Mouse (Mus musculus): ENCODE results near the gene Tra2b. TPM values are rescaled to one million over a fixed set of nuclear protein-coding genes. Genes with fewer than 3 reads are reported as not detected.
"Not testable (repeated sequence)": the region's sequence is repeated elsewhere in the genome, so short reads cannot be mapped to it uniquely, and the experiment has no call there.

Gene Tra2b
- polyA plus RNA-seq, 1 experiment from 2014 or later, result 473 TPM

GRCm38 (mm10) chr16:22238928-22239620 lies 26.7 kb downstream of the Tra2b start:
- no peak overlapping the region for H3K4me2 ChIP-seq
- H3K27ac ChIP-seq (ENCODE audit: low read depth, low read length), result no peak overlapping the region
- peaks cover 4% of the 10 kb centered on the region; the same call in 1 of the 2 replicates for H3K4me1 ChIP-seq (ENCODE audit: control insufficient read depth, insufficient read depth, low read length)
- no peak overlapping the region for H3K9ac ChIP-seq (ENCODE audit: low read length)
- no peak overlapping the region for H3K4me3 ChIP-seq (ENCODE audit: low read depth, low read length)
- no peak for ATAC-seq (ENCODE audit: low FRiP score)
- H3K27me3 ChIP-seq (ENCODE audit: control insufficient read depth, insufficient read depth, low read length), result no peaks in the 10 kb centered on the region
- DNase-seq (ENCODE audit: low spot score, missing footprints), result peak; percentile 88
- 77% methylated on average over 4 of the region's 4 CpGs for WGBS
- H3K36me3 ChIP-seq (ENCODE audit: control insufficient read depth, insufficient read depth, low read length), result peaks cover 11% of the 10 kb centered on the region
- H3K9me3 ChIP-seq (ENCODE audit: control insufficient read depth, low read length), result no peaks in the 10 kb centered on the region

- not testable (repeated sequence) for ATAC-seq (ENCODE audit: low FRiP score); H3K27ac ChIP-seq (ENCODE audit: low read depth, low read length); H3K4me2 ChIP-seq; H3K9ac ChIP-seq (ENCODE audit: low read length); H3K4me3 ChIP-seq (ENCODE audit: low read depth, low read length); H3K4me1 ChIP-seq (ENCODE audit: control insufficient read depth, insufficient read depth, low read length); H3K9me3 ChIP-seq (ENCODE audit: control insufficient read depth, low read length); DNase-seq (ENCODE audit: low spot score, missing footprints); H3K27me3 ChIP-seq (ENCODE audit: control insufficient read depth, insufficient read depth, low read length)
- WGBS, result 97% methylated on average over 4 of the region's 4 CpGs
- H3K36me3 ChIP-seq (ENCODE audit: control insufficient read depth, insufficient read depth, low read length), result peaks cover 11% of the 10 kb centered on the region
Measured at GRCm38 (mm10) chr16:22238402-22238801, 27.4 kb downstream of the Tra2b start.

GRCm38 (mm10) chr16:22236814-22237213 lies 29.0 kb downstream of the Tra2b start:
- no peak overlapping the region for H3K4me3 ChIP-seq (ENCODE audit: low read depth, low read length)
- no peaks in the 10 kb centered on the region for H3K27me3 ChIP-seq (ENCODE audit: control insufficient read depth, insufficient read depth, low read length)
- no peak overlapping the region for H3K9ac ChIP-seq (ENCODE audit: low read length)
- WGBS, result 92% methylated on average over 16 of the region's 16 CpGs
- H3K4me1 ChIP-seq (ENCODE audit: control insufficient read depth, insufficient read depth, low read length), result peaks cover 4% of the 10 kb centered on the region; the same call in 1 of the 2 replicates
- H3K4me2 ChIP-seq, result no peak overlapping the region
- no peak for ATAC-seq (ENCODE audit: low FRiP score)
- H3K27ac ChIP-seq (ENCODE audit: low read depth, low read length), result no peak overlapping the region
- H3K9me3 ChIP-seq (ENCODE audit: control insufficient read depth, low read length), result no peaks in the 10 kb centered on the region
- H3K36me3 ChIP-seq (ENCODE audit: control insufficient read depth, insufficient read depth, low read length), result peaks cover under 1% of the 10 kb centered on the region; the same call in 1 of the 2 replicates
- no peak for DNase-seq (ENCODE audit: low spot score, missing footprints)

- ATAC-seq (ENCODE audit: low FRiP score) (no peak), DNase-seq (ENCODE audit: low spot score, missing footprints) (peak; percentile 82)
- H3K4me1 ChIP-seq (ENCODE audit: control insufficient read depth, insufficient read depth, low read length), result peaks cover 4% of the 10 kb centered on the region; the same call in 1 of the 2 replicates
- no peak overlapping the region for H3K9ac ChIP-seq (ENCODE audit: low read length)
- no peak overlapping the region for H3K4me3 ChIP-seq (ENCODE audit: low read depth, low read length)
- WGBS, result 19% methylated on average over 6 of the region's 6 CpGs
- no peaks in the 10 kb centered on the region for H3K9me3 ChIP-seq (ENCODE audit: control insufficient read depth, low read length)
- no peak overlapping the region for H3K4me2 ChIP-seq
- no peaks in the 10 kb centered on the region for H3K27me3 ChIP-seq (ENCODE audit: control insufficient read depth, insufficient read depth, low read length)
- no peaks in the 10 kb centered on the region for H3K36me3 ChIP-seq (ENCODE audit: control insufficient read depth, insufficient read depth, low read length)
- no peak overlapping the region for H3K27ac ChIP-seq (ENCODE audit: low read depth, low read length)
Measured at GRCm38 (mm10) chr16:22234535-22234934, 31.3 kb downstream of the Tra2b start.

GRCm38 (mm10) chr16:22230276-22230675 lies 35.5 kb downstream of the Tra2b start:
- not testable (repeated sequence) for H3K9ac ChIP-seq (ENCODE audit: low read length); H3K4me1 ChIP-seq (ENCODE audit: control insufficient read depth, insufficient read depth, low read length)

GRCm38 (mm10) chr16:22203501-22203900 lies 62.3 kb downstream of the Tra2b start:
- no peak for ATAC-seq (ENCODE audit: low FRiP score)

More at GRCm38 (mm10) chr16:22230276-22230675, 35.5 kb downstream of the Tra2b start:
- ATAC-seq (ENCODE audit: low FRiP score); H3K9me3 ChIP-seq (ENCODE audit: control insufficient read depth, low read length); DNase-seq (ENCODE audit: low spot score, missing footprints); H3K4me2 ChIP-seq; H3K27ac ChIP-seq (ENCODE audit: low read depth, low read length); H3K27me3 ChIP-seq (ENCODE audit: control insufficient read depth, insufficient read depth, low read length); H3K4me3 ChIP-seq (ENCODE audit: low read depth, low read length); H3K36me3 ChIP-seq (ENCODE audit: control insufficient read depth, insufficient read depth, low read length): not testable (repeated sequence)
- WGBS, result 86% methylated on average over 16 of the region's 16 CpGs

GRCm38 (mm10) chr16:22201858-22202257 lies 63.9 kb downstream of the Tra2b start:
- Histone ChIP-seq H3K4me3 (ENCODE audit: low read depth, low read length) (no peak overlapping the region), H3K4me2 (no peak overlapping the region), H3K9me3 (ENCODE audit: control insufficient read depth, low read length) (no peaks in the 10 kb centered on the region), H3K27ac (ENCODE audit: low read depth, low read length) (no peak overlapping the region), H3K9ac (ENCODE audit: low read length) (no peak overlapping the region), H3K27me3 (ENCODE audit: control insufficient read depth, insufficient read depth, low read length) (no peaks in the 10 kb centered on the region), H3K36me3 (ENCODE audit: control insufficient read depth, insufficient read depth, low read length) (no peaks in the 10 kb centered on the region), H3K4me1 (ENCODE audit: control insufficient read depth, insufficient read depth, low read length) (no peaks in the 10 kb centered on the region)
- 72% methylated on average over 3 of the region's 3 CpGs for WGBS
- DNase-seq (ENCODE audit: low spot score, missing footprints) (no peak), ATAC-seq (ENCODE audit: low FRiP score) (no peak)

More at GRCm38 (mm10) chr16:22203501-22203900, 62.3 kb downstream of the Tra2b start:
- DNase-seq (ENCODE audit: low spot score, missing footprints), result no peak
- Histone ChIP-seq H3K27me3 (ENCODE audit: control insufficient read depth, insufficient read depth, low read length) (no peaks in the 10 kb centered on the region), H3K4me2 (no peak overlapping the region), H3K27ac (ENCODE audit: low read depth, low read length) (no peak overlapping the region), H3K4me1 (ENCODE audit: control insufficient read depth, insufficient read depth, low read length) (no peaks in the 10 kb centered on the region), H3K9ac (ENCODE audit: low read length) (no peak overlapping the region), H3K4me3 (ENCODE audit: low read depth, low read length) (no peak overlapping the region), H3K9me3 (ENCODE audit: control insufficient read depth, low read length) (no peaks in the 10 kb centered on the region), H3K36me3 (ENCODE audit: control insufficient read depth, insufficient read depth, low read length) (no peaks in the 10 kb centered on the region)
- 88% methylated on average over 1 of the region's 1 CpGs for WGBS

GRCm38 (mm10) chr16:22200476-22200875 lies 65.3 kb downstream of the Tra2b start:
- 47% methylated on average over 1 of the region's 1 CpGs for WGBS
- no peak for DNase-seq (ENCODE audit: low spot score, missing footprints)

More at GRCm38 (mm10) chr16:22200476-22200875, 65.3 kb downstream of the Tra2b start:
- Histone ChIP-seq H3K4me2 (no peak overlapping the region), H3K4me3 (ENCODE audit: low read depth, low read length) (no peak overlapping the region), H3K36me3 (ENCODE audit: control insufficient read depth, insufficient read depth, low read length) (no peaks in the 10 kb centered on the region), H3K9me3 (ENCODE audit: control insufficient read depth, low read length) (no peaks in the 10 kb centered on the region), H3K9ac (ENCODE audit: low read length) (no peak overlapping the region), H3K27ac (ENCODE audit: low read depth, low read length) (no peak overlapping the region), H3K4me1 (ENCODE audit: control insufficient read depth, insufficient read depth, low read length) (no peaks in the 10 kb centered on the region), H3K27me3 (ENCODE audit: control insufficient read depth, insufficient read depth, low read length) (no peaks in the 10 kb centered on the region)
- ATAC-seq (ENCODE audit: low FRiP score), result no peak
